Mouse (Mus musculus) layer of hippocampus, postnatal 25 days (tissue): ENCODE data around the gene Arhgef3. TPM values are rescaled to one million over a fixed set of nuclear protein-coding genes. Genes with fewer than 3 reads are reported as not detected.

Experiments used
- DNase-seq, 2 experiments: peaks; one replicate each; pipeline ENCODE4 v3.0.0; 2022; ENCODE audit warnings: mixed read lengths in 2 of 2, low spot score in 1 of 2; ENCODE audit errors: extremely low spot score in 1 of 2
- total RNA-seq, 2 experiments: library from RNA; stranded (reverse); gene quantifications; 2 replicates each; pipeline ENCODE4 v1.2.3; 2021

Arhgef3 gene
- total RNA-seq, 2 experiments from 2014 or later: 61.4 to 77.2 TPM

DNA sequence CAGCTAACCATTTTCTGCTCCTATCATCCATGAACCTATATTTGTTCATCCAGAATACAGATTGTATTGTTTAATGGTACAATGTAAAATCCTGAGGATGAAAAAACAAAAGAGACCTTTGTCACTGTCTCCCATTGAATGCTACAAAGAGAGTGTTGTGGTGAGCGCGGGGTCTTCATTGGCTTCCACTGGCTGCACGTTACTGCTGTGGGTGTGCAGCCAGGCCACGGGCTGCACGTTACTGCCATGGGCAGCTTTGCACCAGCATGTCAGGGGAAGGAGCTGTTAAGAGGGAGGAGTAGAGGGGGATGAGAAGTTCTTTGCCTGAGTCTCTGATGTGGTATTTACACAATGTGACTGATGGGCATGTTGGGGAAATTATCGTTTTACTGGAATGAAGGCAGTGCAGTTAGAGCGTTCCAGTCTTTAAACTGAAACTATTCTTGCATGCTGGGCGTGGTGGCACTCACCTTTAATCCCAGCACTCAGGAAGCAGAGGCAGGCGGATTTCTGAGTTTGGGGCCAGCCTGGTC, 277.1 kb downstream of the Arhgef3 start:
- no peak for DNase-seq

GRCm38 (mm10) chr14:27392660-27393059, 278.0 kb downstream of the Arhgef3 start:
- DNase-seq: no peak

DNA sequence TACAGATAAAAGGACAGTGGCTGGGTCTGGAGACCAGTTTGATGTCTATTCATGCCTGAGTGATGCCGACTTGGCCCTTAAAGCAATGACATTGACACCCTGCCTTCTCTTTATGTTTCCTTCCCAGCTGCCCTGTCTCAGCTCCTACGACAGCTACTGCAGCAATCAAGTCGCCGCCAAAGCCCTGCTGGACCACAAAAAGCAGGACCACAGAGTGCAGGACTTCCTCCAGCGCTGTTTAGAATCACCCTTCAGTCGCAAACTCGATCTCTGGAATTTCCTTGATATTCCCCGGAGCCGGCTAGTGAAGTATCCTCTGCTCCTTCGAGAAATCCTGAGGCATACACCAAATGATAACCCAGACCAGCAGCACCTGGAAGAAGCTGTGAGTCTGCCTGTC, 279.1 kb downstream of the Arhgef3 start:
- no peak for DNase-seq

- no peak for DNase-seq
Observed at GRCm38 (mm10) chr14:27396424-27396823, 281.7 kb downstream of the Arhgef3 start.

- no peak for DNase-seq
Observed at GRCm38 (mm10) chr14:27397526-27397925, 282.8 kb downstream of the Arhgef3 start.

- DNase-seq: no peak
Observed at GRCm38 (mm10) chr14:27400495-27400894, 285.8 kb downstream of the Arhgef3 start.

GRCm38 (mm10) chr14:27401717-27402278, 287.1 kb downstream of the Arhgef3 start:
- DNase-seq: no peak

DNA sequence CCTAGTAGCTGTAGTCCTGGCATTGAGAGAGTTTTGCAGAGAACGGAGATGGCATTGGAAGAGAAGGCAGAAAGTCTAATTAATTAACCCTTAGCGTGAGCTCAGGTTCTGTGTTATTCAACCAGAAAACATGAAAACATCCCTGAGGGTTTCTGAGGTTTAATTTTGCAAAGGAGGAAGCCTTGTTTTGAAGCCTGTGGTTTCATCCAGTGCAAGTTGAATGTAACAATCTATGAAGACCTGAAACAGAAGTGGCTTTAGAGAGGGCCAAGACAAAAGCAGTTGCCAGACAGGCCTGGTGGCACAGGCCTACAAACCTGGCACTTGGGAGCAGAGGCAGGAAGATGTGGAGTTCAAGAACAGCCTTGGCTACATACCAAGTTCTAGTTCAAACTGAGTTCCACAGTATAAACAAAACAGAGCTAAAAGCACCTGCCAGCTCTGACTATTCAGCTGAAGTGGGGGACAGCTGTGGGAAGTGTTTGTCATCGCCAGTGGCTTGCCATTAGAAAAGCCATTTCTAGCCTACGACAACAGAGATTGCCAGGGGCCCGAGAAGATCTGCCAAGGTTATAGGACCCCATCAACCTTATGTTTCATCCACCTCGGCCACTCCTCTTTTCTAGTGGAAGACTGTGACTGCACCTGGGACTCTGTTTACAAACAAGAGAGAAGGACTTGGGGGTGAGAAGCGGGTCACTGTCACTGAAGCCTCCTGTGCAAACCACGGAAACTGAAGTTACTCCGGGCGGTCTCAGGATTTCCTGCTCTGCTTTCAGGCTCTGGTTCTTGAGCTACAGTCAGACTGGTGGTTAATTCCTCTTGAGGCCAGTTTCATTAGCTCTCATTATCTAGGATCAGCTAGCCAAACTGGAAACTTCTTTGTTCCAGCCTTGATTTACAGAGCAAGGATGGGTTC, 287.9 kb downstream of the Arhgef3 start:
- no peak for DNase-seq

GRCm38 (mm10) chr14:27405452-27405851, 290.8 kb downstream of the Arhgef3 start:
- DNase-seq: no peak

DNA sequence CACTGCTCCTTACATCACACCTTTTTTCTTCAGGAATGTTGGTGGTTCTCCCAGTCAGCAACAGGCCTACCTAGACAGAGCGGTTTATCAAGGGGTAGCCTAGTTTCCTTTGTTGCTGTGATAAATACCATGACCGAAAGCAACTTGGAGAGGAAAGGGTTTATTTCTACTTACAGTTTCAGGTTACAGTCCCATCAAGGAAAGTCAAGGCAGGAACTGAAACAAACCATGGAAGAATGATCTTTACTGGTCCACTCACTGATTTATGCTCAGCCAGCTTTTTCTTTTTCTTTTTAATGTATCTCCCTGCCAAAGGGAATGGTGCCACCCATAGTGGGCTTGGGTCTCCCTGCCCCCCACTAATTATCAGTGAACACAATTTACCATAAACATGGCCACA, 291.2 kb downstream of the Arhgef3 start:
- DNase-seq: no peak

- DNase-seq: no peak
Observed at GRCm38 (mm10) chr14:27408240-27408639, 293.5 kb downstream of the Arhgef3 start.

DNA sequence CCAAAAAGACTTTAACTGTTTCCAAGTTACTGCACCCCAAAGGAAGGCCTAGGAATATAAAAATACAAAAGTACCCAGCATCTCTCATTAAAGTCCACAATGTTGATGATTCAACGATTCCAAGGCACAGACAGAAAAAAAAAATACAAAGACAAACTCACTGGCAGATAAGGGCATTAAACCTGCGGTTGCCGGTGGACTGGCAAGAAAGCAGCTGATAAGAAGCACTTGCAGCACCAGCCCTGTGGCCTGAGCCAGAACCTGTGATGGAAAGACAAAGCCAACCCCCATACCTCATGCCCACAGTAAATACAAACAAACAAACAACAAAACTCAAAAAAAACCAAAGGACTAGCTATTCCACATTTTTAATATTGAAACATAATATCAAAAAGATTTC, 295.0 kb downstream of the Arhgef3 start:
- DNase-seq: no peak

- DNase-seq: no peak
Observed at GRCm38 (mm10) chr14:27411492-27411891, 296.8 kb downstream of the Arhgef3 start.

GRCm38 (mm10) chr14:27412699-27413098, 298.0 kb downstream of the Arhgef3 start:
- DNase-seq: no peak

GRCm38 (mm10) chr14:27413961-27414360, 299.3 kb downstream of the Arhgef3 start:
- no peak for DNase-seq

GRCm38 (mm10) chr14:27420816-27421215, 306.1 kb downstream of the Arhgef3 start:
- no peak for DNase-seq

GRCm38 (mm10) chr14:27422301-27422700, 307.6 kb downstream of the Arhgef3 start:
- DNase-seq: no peak

GRCm38 (mm10) chr14:27428573-27428972, 313.9 kb downstream of the Arhgef3 start, which contains the start of gene Fam208a:
Gene Fam208a, plus strand, starts transcription at chr14:27428834.
- peak; percentile 82 to 86 for DNase-seq

GRCm38 (mm10) chr14:27428973-27429711, 314.4 kb downstream of the Arhgef3 start:
- DNase-seq: peak; percentile 67 to 71

DNA sequence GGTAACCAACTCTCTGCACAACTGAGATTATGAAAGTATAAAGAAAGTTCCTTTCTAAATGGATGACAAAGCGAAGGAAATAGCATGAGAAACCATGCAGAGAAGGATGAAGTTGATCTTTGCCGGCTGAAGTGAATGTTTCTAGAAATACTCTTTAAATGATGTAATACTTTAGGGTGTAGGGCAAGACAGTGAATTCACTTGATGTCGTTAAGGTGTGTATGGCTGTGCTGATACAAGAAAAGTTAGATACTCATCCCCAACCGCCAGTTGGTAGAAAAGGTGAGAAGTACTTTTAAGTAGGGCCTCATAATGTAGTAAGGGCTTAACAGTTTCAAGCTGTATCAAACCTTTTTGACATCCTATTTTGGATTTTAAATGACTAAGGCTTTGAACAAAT, 315.6 kb downstream of the Arhgef3 start:
- no peak for DNase-seq

GRCm38 (mm10) chr14:27432064-27432463, 317.4 kb downstream of the Arhgef3 start:
- no peak for DNase-seq
